Mouse (Mus musculus) hematopoietic stem cell, adult 5-6 weeks (primary cell): ENCODE measurements around the gene Ldb2. TPM values are rescaled to one million over a fixed set of nuclear protein-coding genes. Genes with fewer than 3 reads are reported as not detected.

Experiments used
- ATAC-seq, 2 experiments: fragments of 125-278 bp in 1 of 2; replicated peaks in 1 of 2; 2 replicates each; pipeline ENCODE4 v1.8.0; 2016 to 2017; ENCODE audit warnings: inconsistent platforms in 2 of 2, mild to moderate bottlenecking in 2 of 2, moderate number of reproducible peaks in 2 of 2, low read depth in 1 of 2, moderate TSS enrichment in 1 of 2; ENCODE audit not compliant: low FRiP score in 2 of 2, poor library complexity in 2 of 2, severe bottlenecking in 2 of 2, insufficient read depth in 1 of 2, low TSS enrichment in 1 of 2
- total RNA-seq: library from RNA; stranded (forward); fragments of 172-1452, 232-1000 nt; gene quantifications from 2 replicates; pipeline ENCODE4 v1.2.3, GENCODE M21; 2017

The Ldb2 gene
- 0.88 TPM in 1 of 2 replicates, not detected in the other for total RNA-seq

DNA sequence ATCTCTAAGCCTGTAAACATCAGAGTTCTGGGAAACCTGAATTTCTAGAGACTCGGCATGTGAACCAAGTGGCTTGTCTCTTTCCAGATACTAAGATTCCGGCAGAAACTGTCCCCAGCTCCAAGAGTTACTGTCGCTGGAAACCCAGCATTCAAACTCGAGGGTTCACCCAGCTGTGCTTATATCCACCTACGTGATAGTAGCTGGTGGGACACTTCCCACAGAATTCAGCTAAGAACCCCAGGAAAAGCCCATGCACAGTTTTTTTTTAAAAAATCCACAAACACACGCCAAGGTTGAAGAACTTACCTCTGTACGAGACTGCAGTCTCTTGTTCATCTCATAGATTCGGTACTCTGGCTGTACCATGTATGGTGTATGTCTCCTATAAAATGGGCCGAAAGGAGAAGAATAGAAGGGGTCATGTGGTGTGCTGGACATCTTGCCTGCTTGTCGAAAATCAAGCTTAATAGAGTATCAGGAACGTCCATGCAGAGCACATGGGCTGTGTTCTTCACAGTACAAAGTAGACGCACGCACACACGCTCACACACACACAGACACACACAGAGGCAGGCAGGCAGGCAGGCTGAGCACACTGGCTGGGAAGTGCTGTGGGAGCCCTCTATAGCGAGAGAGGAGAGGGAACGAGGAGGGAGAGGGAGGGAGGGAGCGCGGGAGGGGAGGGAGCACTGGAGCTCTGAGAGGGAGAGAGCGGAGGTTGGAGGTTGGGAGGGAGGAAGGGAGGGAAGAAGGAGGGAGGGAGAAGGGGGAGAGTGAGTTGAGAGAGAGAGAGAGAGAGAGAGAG lies at the start of gene Ldb2:
TSS of gene Ldb2 (minus strand) at position 628 of the 808 bp plus-strand sequence.
- ATAC-seq: peak; percentile 53 to 63

DNA sequence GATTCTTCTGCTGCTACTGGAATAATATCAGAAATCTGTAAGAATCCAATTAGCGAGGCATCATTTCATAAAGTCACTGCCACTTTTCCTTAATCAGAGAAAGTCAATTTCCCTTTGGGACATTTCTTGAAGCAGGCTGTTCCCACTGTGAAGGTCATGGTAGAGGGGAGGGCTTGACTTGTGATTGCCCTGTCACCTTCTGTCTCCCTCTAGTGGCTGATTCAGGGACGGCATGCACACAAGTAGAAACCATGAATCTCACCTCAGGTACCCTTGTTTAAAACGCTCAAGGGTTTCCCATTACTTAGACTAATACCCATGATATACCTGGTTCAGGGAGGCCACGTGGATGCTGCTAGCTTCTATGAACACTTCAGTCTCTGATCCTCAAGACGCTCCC lies 31.8 kb upstream of the Ldb2 start:
- peak; percentile 37 to 56; a peak in 1 of 4 replicates for ATAC-seq

DNA sequence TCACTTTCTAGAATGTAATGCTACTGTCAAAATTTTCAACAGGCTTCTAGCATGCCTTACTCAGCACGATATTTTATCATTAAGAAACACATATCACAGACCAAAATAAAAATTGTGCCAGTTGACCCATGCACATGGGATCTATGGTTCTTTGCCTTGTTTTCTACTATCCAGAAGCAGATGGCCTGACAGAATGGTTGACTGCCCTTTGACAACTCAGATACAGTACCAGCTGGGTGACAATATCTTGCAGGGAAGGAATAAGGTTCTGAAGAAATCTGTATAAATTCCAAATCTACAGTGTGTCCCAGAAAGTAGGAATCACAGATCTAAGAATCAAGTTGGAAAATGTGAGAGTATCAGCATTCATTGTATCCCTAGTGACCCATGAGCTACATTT lies 16.0 kb upstream of the Ldb2 start:
- no peak for ATAC-seq

DNA sequence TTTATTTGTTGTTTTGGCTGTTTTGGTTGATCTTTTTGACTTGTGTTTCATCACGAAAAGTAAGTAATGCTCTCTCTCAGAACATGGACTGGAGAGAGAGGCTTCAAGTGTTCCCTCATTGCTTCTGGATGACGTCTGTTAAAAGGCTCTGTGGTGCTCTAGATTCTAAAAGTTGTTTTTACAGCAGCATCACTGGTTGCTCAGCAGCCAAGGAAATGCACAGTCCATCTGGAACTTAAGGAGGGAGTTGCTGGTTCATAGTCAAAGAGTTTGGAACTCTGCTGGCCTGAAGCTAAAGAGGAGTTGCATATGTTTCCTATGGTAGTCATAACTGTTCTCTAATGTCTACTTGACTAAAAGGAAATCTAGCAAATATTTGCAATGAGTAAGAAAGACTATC lies 6.5 kb upstream of the Ldb2 start:
- no peak for ATAC-seq

DNA sequence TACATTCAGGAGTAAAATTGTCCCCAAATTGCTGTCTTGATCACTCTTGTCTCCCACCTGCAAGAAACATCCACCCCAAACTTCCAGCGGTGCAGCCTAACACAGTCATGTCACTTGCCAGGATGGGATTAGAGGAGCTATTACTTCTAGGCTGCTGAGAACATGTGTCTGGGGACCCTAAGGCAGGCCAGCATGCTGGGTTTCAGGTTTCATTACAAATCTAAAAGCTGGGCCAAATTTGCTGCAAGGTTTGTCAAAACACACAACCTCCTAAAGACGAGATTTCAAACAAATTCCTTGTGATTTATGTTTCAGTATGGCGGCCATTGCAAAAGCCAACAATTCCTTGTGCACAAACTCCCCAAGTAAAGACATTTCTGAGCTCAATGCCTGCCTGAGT lies 1.6 kb upstream of the Ldb2 start:
- ATAC-seq: no peak

DNA sequence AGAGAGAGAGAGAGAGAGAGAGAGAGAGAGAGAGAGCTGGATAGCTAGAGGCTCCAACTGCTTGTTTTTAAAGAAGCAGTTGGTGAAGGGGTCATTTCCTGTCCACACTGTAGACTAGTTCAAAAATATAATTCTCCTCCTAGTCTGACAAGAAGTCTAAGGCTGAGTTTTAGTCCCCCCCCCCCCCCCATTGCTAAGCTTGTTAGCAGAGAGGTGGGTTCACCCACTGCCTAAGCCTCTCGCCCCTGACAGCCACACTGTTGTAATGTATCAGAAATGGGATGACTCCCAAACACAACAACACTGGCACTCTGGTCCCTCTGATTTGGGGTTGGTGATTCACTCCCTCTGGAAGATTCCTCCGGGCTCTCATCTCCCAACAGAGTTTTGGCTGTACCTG lies 381 bp upstream of the Ldb2 start:
- no peak for ATAC-seq

DNA sequence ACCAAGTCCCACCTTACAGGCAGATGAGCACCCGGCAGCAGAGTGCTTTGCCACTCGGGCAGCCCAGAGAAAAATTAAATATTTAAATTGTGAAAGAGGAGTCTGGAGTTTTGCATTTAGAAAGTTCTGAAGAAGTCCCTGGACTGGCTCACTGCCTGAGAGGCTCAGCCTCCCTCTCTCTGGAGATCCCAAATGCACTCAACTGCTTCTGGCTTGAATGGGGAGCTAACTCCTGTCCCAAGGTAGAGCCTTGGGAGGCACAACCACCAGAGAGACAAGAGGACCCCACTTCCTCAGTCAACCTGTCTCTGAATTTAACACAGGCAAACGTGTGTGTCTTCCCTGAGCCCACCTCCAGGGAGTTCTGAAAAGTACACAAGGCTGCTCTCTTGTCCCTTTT lies 987 bp downstream of the Ldb2 start:
- no peak for ATAC-seq

DNA sequence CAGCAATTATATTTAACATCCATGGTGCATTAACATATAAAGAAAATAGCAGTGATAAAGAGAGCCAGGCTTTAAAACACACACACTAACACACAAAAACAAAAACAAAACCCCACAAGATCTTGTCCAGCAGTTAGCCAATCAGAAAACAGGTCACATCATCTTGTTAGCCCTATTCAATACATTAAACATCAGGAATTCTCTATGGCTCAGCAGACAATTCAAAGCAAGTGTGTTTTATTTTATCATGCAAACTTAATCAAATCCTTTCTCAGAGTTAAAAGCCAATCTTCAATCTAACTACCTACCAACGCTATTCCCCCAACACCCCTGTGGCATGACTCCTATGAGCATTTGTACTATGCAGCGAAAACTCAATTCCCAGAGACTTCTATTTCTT lies 1.4 kb downstream of the Ldb2 start:
- ATAC-seq: no peak

DNA sequence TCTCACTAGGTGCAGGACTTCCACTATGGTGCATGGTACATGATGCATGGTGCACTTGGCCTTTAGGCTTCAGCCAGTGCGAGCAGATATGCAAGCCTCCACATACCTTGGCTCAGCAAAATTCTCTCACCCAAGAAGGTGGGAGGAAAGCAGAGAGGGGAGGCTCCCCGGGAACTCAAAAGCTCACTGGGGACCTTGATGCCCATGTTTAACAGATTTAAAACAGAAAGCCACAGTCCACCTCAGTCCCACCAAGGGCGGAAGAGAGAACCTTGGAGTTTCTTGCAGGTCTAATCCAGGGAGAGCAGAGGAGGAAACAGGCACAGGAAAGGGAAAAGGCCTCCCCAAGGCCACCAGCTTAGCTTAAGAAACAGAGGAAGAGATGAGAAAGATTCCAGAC lies 14.9 kb downstream of the Ldb2 start:
- no peak for ATAC-seq

DNA sequence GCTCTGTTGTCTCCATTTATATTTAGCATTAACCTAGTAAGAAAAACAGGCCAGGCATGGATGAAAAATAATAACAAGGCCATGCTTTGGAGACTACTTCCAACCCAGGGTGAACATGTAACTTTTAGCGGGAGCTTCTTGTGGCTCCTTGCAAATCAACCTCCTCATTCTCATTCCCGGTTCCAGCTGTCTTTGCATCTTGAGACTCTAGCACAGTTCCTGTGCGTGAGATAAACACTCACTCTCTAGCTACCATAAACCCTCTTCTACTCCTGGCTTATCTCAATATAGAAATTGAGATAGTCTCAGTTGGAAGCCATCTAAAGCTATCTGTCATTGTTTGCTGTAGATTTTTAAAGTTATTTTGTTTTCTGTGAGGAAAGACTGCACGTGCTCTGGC lies 20.1 kb downstream of the Ldb2 start:
- ATAC-seq: no peak

DNA sequence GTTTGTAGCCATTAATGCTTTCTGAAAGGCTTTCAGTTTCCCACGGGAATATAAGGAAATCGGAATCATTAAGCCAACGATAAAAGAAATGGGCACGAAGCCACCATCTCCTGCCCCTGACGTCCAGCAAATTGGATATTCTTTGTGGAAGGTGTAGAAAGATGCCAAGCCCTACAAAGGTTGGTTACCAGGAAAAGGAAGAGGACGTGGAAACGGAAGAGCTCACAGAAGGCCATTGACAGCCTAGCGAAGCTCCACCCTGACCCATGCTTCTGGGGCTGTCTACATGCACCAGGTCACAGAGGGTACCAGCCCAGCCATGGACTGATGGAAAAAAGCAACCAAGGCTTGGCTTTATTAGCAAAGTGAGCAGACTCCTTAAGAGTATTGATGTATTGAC lies 31.0 kb downstream of the Ldb2 start:
- ATAC-seq: no peak

DNA sequence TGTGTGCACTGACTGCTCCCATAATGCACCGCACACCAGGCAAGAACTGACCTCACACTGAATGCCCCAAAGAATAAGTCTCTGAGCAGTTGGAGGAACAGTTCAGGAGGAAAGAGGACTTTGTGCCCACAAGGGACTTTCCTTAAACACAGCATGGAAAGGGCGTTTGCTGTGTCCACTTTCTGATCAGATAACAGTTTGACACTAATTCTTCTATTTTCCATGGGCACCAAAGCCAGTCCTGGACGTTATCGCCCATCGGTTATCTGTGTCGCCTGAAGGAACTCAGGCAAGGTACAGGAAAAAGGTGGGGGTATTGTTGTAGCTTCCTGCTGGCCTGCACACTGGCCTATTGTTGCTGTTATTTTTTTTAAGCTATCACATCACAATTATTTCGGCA lies 34.6 kb downstream of the Ldb2 start:
- no peak for ATAC-seq

DNA sequence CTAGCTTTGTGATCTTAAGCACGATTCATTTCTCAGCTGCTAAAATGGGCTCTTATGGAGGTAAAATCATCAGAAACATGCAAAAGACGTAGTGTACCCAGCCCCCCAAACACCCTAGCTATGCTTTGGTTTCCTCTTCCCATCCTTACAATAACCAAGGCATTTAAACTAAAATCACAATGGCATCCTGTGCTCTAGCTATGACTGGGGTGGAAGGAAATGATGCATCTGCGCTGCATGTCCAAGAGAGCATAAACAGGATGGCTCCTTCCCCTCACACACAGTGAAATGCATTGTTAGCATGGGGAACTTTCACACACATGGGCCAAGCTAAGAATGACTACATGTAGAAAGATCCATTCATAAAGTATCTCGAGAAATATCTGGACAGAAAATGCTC lies 40.3 kb downstream of the Ldb2 start:
- no peak for ATAC-seq

DNA sequence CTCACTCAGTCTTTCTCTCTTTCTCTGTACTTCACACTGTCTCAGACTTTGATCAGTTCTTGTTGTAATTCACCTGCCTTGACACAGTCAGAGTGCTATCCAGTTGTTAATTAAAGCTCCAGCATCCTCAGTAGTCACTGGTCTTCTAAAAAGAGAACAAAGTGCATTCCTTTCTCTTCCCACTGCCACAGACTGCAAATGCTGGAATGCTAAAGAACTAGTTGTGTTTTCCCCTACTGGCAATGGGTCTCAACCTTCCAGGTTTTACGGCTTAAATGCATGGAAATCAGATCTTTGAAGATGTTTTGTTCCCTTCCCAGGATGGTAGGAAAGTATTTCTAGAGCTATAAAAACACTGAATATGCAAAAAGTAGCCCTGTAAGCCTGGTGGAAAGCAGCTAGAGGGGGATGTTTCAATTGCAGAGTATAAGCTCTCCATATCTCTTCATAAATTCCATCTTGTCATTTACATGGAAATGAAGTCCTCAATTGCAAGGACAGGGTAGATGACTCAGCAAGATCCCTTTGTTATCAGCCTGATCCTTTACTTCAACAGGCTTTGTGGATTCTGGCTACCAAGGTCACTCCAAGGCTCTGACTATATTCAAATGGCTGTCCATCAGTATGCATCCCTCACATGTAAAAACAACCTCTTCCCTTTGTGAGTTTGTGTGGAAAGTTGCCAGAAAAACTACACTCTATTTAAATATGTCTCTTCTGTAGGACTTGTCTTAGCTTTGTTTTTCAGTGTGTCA lies 45.1 kb downstream of the Ldb2 start:
- no peak for ATAC-seq

DNA sequence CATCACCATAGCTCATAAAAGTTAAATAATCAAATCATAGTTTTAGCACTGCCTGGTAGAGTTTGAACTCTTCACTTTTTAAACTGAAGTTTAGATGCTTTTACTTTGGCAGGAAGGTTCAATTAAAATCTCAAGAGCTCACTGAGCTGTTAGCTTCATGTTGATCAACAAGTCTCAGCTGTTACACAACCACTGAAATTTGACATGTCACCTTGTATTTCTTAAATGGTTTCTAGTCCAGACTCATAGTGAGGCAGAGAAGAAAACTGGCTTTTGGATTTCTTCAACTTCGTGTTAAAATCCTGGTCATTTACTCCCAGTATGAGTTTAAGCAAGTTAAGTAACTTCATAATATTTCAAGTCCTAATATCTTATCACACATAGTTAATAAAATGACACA lies 53.8 kb downstream of the Ldb2 start:
- no peak for ATAC-seq

DNA sequence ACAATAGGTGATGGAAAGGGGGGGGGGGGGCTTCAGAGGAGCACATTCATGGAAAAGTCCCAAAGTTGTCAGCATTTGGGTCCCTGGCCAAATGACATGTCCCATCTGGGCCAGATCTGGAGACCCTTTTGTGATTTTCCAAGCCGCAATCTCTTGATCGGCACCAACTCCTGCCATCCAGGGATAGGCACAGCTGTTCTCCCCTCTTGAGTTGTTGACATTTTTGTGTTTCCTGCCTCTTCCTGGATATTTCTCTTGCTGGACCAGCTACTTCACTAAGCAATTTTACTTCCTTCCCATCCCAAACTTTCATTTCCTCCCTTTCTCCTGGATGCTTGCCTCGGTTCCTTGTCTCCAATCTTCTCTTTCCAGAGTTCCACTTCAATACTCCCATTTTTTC lies 63.1 kb downstream of the Ldb2 start:
- no peak for ATAC-seq

DNA sequence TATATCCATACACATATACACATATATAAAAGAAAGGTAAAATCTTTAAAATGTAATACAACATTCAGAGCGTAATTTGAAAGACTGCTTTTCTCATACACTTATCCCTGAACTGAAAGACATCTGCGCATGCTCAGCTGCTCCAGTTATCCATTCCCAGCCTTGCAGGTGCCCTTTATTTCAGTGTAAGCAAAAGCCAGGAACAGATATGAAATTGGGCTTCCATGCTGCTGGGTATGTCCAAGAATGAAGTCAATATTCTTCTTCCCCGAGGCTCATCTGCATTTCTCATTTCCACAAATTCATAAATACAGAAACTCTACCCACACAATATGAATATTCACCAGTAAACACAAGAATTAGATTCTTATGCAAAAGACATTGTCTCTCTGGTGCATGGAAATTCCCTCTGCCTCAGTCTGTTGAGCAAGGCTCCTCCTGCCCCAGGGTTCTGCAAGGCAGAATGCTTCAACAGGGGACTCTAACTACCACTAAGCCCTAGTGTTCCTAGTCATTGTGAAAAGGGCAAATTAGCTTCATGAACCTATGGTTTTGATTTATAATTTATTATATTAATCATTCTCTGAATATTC lies 65.3 kb downstream of the Ldb2 start:
- ATAC-seq: no peak

DNA sequence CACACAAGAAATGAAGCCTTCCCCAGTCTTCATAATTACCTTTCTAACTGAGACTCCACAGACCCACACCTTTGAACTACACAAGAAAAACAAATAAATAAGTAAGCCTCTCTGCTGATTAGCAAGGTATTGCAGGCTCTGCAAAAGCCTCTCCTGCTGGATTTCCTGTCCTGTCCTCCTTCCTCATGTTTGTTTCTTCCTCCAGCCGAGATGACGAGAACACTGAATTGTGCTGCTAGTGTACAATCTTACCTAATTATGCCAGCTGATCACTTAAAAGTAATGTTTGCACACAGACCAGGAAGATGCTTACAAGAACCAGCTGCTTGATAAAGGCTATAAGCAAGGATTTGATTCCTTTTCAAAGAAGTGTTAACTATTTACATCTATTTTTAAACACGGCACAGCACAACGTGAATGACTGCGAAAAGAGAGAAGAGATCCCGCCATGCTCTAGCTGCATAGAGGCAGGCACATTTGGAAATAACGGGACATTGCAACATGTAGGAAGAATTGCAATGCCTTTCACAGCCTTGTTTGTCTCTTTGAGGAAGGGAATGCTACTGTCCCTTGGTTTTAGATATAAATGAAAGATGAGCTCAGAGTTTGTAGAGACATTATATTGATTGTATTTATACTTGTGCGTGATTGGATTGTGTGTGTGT lies 69.7 kb downstream of the Ldb2 start:
- ATAC-seq: no peak
